Mouse (Mus musculus) layer of hippocampus, postnatal 10 days (tissue): ENCODE measurements at regions not wholly inside any gene's neighbourhood (a gene's known extent, or its start where the extent isn't known, plus 50 kb on each side); places are given as distances from the start of the nearest gene placed in this dataset.
A peak's percentile ranks its signal among the peaks of the same experiment; 100 is the strongest.

ENCODE experiments used
- DNase-seq, 2 experiments: peaks; one replicate each; pipeline ENCODE4 v3.0.0; 2021; ENCODE audit warnings: low spot score in 2 of 2

- no peak for DNase-seq
These were observed 294.1 kb downstream of the Mex3b start for GRCm38 (mm10) chr7:83161226-83161625.

DNA sequence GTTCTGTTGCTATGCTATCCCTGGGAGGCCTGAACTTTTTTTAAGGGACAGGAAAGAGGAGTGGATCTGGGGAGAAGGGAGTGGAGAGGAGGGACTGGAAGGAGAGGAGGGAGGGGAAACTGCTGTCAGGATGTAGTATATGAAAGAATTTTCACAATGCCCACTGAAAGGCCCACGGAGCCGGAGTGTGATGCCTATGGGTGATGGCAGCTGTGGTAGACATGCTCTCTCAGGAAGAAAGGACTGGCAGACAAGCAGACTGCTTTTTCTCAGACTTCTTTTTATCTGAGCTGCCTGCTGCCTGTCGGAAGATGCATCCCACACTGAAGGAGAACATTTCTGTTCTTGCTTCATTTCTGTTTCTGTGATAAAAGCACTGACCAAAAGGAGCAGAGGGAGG is 295.7 kb downstream of the Mex3b start:
- no peak for DNase-seq

- DNase-seq = no peak
These were observed 312.3 kb downstream of the Mex3b start for GRCm38 (mm10) chr7:83179403-83179802.

DNA sequence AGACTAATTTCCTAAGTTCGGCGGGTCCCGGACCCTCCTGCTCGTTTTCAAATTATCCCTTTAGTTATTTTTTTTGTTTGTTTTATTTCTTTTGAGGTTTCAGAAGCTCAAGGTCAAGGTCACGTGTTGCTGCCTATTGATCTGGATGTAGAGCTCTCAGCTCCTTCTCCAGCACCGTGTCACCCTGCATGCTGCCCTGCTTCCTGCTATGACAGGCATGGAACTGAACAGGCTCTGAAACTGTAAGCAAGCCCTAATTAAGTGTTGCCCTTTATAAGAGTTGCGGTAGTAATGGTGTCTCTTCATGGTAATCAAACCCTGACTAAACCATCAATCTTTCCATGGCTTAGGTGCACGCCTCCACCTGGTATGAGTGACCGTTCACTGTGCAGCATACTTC is 319.2 kb downstream of the Mex3b start:
- DNase-seq = no peak

GRCm38 (mm10) chr7:83195896-83196537 is 328.9 kb downstream of the Mex3b start:
- no peak for DNase-seq

GRCm38 (mm10) chr7:83197490-83197889 is 330.4 kb downstream of the Mex3b start:
- no peak for DNase-seq

DNA sequence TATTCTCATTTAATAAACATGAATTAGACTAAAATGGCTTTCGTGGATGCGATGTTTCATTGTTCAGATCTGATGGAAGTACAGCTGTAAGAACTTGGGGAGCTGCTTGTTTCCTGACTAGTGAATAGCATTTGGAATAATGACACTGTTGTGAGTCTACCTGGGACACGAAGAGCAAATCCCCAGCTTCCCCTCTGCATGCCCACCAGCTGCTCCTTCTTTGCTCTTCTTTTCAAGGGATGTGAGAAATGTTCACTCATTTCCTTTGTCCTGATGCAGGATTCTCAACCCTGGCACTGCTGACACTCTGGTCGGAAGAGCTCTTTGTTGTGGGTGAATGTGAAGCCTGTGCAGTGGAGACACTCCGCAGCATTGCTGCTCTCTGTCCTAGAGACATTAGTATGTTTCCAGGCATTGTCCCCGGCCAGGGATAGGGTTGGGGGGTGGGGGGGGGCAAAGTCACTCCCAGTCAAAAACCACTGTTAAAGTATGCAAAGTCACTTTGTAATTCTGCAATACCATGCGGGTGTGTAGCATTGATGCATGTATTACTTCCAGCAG is 334.1 kb downstream of the Mex3b start:
- DNase-seq = no peak

GRCm38 (mm10) chr7:83201768-83202493 is 334.8 kb downstream of the Mex3b start:
- peak; percentile 65 to 72 for DNase-seq

GRCm38 (mm10) chr7:83203311-83204012 is 336.3 kb downstream of the Mex3b start:
- no peak for DNase-seq

GRCm38 (mm10) chr7:83204013-83204365 is 336.9 kb downstream of the Mex3b start:
- DNase-seq = no peak

- DNase-seq = peak; percentile 13 to 26
These were observed 337.6 kb downstream of the Mex3b start for GRCm38 (mm10) chr7:83204701-83205100.

- no peak for DNase-seq
These were observed 339.9 kb downstream of the Mex3b start for GRCm38 (mm10) chr7:83206999-83207398.

- DNase-seq = no peak
These were observed 344.5 kb downstream of the Mex3b start for GRCm38 (mm10) chr7:83211611-83212010.

- no peak for DNase-seq
These were observed 355.0 kb downstream of the Mex3b start for GRCm38 (mm10) chr7:83222029-83222722.

- DNase-seq = no peak
These were observed 357.2 kb upstream of the Tmc3 start for GRCm38 (mm10) chr7:83227262-83228108.

GRCm38 (mm10) chr7:83230496-83231325 is 354.0 kb upstream of the Tmc3 start:
- peak; percentile 40 to 64 for DNase-seq

- DNase-seq = peak; percentile 16 to 21
These were observed 349.1 kb upstream of the Tmc3 start for GRCm38 (mm10) chr7:83235659-83236058.

- DNase-seq = no peak
These were observed 347.4 kb upstream of the Tmc3 start for GRCm38 (mm10) chr7:83237336-83237735.

DNA sequence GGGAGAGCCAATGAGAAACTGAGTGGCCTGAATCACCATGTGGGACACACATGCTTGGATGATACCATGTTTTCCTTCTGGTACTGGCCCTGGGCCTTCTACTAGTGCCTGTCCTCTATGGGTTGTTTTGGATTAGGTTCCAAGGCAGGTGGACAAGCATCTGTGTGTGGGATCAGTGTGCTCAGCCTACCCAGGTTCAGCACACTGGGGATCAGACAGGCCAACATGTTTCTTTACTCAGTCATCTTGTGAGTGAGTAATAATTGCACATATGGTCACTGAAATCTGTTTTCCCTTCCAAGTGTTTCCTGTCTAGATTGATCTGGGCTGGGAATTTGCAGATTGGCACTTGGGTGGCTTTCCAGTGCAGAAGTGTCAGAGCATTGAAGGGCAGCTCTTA is 346.6 kb upstream of the Tmc3 start:
- DNase-seq = peak in 1 of 2 experiments; percentile 20

DNA sequence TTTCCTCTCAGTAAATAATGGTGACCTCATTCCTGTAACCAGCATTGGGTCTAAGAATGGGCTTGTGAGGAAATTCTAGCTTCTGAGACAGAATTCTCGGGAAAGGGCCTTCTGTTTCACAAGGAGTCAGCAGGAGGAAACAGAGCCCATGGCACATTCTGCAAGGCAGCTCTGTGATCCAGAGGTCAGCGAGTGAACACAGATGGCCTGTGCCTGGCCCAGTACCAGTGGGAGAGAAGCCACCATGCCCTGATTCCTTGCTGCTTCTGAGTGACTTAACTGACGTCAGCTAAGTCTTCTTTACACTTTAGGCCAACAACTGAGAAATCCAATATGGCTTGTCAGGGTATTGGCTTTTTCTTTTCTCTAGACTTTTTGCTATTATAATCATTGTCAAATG is 342.5 kb upstream of the Tmc3 start:
- no peak for DNase-seq
